Mouse (Mus musculus): ENCODE data around the gene Pou5f2. TPM values are rescaled to one million over a fixed set of nuclear protein-coding genes. Genes with fewer than 3 reads are reported as not detected.

Gene Pou5f2
- not detected in 2 replicates for polyA plus RNA-seq (2012; ENCODE audit: insufficient read depth, low replicate concordance)

DNA sequence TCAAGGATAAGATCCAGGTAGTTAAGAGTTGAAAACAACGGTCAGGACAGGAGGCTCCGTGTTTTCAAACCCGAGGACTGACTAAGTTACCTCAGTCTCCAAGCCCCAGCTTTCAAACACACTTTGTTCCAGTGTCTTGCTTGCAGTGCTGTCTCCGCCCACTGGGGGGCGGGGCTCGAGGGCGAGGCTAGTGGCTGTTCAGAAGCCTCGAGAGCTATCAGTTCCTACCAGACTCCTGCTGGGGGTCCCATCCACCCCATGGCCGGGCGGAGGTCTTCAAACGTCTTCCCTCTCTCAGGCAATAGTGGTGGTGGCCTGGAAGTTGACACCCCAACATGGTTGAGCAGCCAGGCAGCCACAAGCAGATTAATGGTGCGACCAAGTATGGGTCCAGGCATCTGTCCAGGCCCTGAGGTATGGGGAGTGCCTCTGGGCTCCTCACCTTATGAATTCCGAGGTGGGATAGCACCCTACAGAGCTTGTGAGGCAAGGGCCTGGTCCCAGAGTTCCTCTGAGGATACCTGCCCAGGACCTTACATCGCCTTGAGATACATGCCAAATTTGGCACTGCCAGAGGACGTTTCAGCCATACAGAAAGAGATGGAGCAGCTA is at the start of gene Pou5f2:
TSS of gene Pou5f2 (plus strand) at position 220 of the 612 bp plus-strand sequence.
- H3K4me3 ChIP-seq (replicated peaks), result no peak within 1 kb of the TSS
- peaks cover 21% of the 10 kb centered on the region for H3K36me3 ChIP-seq (replicated peaks; ENCODE audit: low read length)
- TF ChIP-seq GATA1 (IDR thresholded peaks at IDR 0.05; ENCODE audit: borderline replicate concordance, low read length) (no peak), FLI1 (IDR thresholded peaks at IDR 0.05; ENCODE audit: low read length) (no peak)
- no peaks in the 10 kb centered on the region for H3K9me3 ChIP-seq
- H3K27me3 ChIP-seq (replicated peaks), result no peaks in the 10 kb centered on the region
- no peaks in the 10 kb centered on the region for H3K4me1 ChIP-seq

DNA sequence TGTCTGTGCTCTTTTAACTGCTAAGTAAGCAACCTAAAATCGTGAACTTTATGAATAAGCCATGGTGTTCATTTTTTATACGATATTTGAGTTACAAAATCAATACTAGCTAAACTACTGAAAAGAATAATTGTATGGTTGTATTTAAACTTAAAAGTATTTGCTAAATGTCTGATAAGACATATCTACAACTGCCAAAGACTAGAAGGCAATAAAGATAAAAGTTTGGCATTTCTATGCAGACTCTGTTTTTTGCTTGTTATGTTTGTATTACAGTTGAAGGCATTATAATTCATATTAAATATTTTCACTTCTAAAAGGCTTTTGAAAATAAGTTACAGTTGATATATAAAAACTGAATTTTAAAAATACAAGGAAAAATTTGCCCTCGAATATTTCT is 48.5 kb upstream of the Pou5f2 start:
- H3K36me3 ChIP-seq (replicated peaks; ENCODE audit: low read length), result no peaks in the 10 kb centered on the region
- no peak for TF ChIP-seq GATA1 (IDR thresholded peaks at IDR 0.05; ENCODE audit: borderline replicate concordance, low read length)
- TF ChIP-seq FLI1 (IDR thresholded peaks at IDR 0.05; ENCODE audit: low read length), result no peak
- no peaks in the 10 kb centered on the region for H3K27me3 ChIP-seq (replicated peaks)
- no peaks in the 10 kb centered on the region for H3K9me3 ChIP-seq
- H3K4me1 ChIP-seq, result no peaks in the 10 kb centered on the region
- H3K4me3 ChIP-seq (replicated peaks), result no peak overlapping the region

DNA sequence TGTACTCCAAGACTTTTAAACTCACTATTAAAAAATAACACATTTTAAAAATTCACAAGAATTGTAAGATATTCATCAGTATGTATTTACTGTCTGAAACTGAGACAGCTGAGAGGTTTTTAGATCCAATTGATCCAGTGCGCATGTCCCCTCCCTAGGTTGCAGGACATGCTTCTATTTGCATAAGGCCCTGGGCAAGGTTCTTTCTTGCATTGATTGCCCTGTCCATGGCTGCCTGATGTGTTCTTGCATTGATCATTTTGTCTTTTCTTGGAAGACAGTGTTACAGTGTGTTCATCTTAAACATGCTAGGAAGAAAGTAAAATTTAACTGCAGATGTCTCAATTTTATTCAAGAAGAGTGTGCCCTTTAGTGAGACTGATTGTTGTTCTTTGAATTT is 47.6 kb upstream of the Pou5f2 start:
- Histone ChIP-seq H3K4me3 (replicated peaks) (no peak overlapping the region), H3K9me3 (no peaks in the 10 kb centered on the region), H3K4me1 (no peaks in the 10 kb centered on the region), H3K27me3 (replicated peaks) (no peaks in the 10 kb centered on the region), H3K36me3 (replicated peaks; ENCODE audit: low read length) (no peaks in the 10 kb centered on the region)
- no peak for TF ChIP-seq GATA1 (IDR thresholded peaks at IDR 0.05; ENCODE audit: borderline replicate concordance, low read length)

DNA sequence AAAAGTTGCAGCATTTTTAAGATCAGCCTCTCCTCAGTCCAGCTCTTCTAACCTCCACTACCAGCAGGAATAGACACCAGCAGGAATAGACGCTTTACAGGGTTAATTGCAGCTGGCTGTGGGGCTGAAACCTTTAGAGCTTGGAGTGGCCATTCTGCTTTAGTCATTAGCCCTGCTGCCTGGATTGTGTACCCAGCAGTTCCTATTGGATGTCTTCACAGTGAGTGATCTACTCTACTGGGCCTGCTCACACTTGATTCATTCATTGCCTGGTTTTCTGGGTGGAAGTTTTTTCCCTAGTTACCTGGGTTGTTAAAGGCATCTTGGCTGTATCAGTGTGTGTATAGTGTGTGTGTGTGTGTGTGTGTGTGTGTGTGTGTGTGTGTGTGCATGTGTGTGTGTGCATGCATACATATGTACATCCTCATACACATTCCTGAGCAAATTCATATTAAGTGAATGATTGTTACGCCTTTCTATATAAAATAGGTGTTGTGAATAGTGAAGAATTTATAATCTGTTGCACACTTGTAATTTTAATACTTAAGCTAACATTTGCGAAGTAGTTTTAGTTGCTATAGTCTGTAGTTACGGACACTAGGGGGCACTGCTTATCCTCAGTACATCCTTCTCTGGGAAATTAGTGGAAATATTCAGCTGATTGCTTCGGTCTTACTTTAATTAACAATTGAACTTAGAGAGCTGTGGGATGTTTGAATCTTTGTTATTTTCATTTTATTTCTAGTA is 42.4 kb upstream of the Pou5f2 start:
- H3K9me3 ChIP-seq, result no peaks in the 10 kb centered on the region
- no peaks in the 10 kb centered on the region for H3K27me3 ChIP-seq (replicated peaks)
- H3K4me3 ChIP-seq (replicated peaks), result no peak overlapping the region
- H3K4me1 ChIP-seq, result no peaks in the 10 kb centered on the region
- TF ChIP-seq GATA1 (IDR thresholded peaks at IDR 0.05; ENCODE audit: borderline replicate concordance, low read length) (no peak), FLI1 (IDR thresholded peaks at IDR 0.05; ENCODE audit: low read length) (no peak)
- no peaks in the 10 kb centered on the region for H3K36me3 ChIP-seq (replicated peaks; ENCODE audit: low read length)

DNA sequence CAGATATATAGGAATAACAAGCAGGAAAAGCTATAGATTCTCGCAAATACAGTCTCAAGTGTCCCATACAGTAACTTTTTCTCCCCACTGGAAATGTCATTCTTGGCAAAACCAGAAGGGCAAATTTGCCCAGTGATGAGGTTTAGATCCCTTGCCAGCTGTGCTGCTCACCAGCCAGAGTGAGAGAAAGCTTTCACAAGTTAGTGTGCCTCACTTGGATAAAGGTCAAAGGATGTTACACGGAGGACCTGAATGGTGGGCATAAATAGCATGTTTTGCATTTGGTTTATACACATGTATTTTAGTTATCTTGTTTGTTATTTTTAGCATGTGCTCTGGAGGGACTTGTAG is 41.9 kb upstream of the Pou5f2 start:
- H3K4me1 ChIP-seq, result no peaks in the 10 kb centered on the region
- TF ChIP-seq GATA1 (IDR thresholded peaks at IDR 0.05; ENCODE audit: borderline replicate concordance, low read length) (no peak), FLI1 (IDR thresholded peaks at IDR 0.05; ENCODE audit: low read length) (no peak)
- H3K36me3 ChIP-seq (replicated peaks; ENCODE audit: low read length), result no peaks in the 10 kb centered on the region
- H3K9me3 ChIP-seq, result no peaks in the 10 kb centered on the region
- H3K27me3 ChIP-seq (replicated peaks), result no peaks in the 10 kb centered on the region
- H3K4me3 ChIP-seq (replicated peaks), result no peak overlapping the region

DNA sequence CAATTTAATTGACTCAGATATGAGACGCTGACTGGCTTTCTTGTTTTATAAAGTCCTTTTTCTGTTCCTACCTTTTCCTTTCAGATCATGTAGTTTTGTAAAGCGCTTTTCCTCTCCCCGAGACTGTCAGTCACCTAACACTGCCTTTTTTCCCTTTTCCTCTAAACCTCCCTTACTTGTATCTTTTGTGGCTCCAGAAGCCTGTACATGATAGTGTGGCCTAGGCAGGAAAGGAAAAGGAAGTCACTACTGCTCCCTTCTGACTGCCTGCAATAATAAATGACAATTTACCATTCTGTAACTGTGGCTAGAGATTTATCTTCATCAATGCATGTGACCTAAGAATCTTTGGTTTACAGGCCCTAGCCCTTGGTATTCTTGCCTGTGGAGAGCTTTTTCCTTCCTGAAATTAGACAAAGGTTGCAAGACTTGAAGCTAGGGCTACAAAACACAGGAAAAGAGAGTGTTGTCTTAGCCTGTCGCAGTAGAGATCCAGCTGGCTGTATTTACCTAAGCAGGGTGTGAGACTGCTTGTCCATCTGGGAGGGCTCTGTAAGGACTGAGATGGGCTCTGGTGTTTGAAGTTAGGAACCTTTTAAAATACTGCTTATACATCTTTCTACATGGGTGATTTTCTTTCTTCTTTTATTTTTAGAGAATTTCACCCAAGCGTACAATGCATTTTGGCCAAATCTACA is 33.4 kb upstream of the Pou5f2 start:
- Histone ChIP-seq H3K4me3 (replicated peaks) (no peak overlapping the region), H3K36me3 (replicated peaks; ENCODE audit: low read length) (no peaks in the 10 kb centered on the region), H3K4me1 (peaks cover 14% of the 10 kb centered on the region), H3K27me3 (replicated peaks) (no peaks in the 10 kb centered on the region), H3K9me3 (no peaks in the 10 kb centered on the region)
- no peak for TF ChIP-seq GATA1 (IDR thresholded peaks at IDR 0.05; ENCODE audit: borderline replicate concordance, low read length)
- no peak for TF ChIP-seq FLI1 (IDR thresholded peaks at IDR 0.05; ENCODE audit: low read length)

DNA sequence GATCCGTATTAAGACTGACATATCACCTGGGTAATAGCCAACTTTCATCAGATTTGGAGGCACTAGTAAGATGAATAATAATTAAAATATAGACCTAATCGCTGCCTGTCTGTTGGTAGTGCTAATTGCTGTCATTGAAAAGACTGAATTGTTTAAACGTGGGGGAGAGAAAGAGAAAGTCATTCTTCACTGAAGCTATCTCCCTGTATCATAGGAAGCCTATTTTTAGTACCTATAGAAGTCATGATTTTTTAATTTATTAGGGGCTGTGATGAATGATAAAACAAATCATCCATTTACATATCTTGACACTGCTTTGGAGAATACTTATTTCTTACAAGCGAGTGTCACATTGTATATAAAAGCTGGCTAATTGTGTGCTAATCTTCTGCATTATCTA is 20.1 kb upstream of the Pou5f2 start:
- no peaks in the 10 kb centered on the region for H3K4me1 ChIP-seq
- no peaks in the 10 kb centered on the region for H3K9me3 ChIP-seq
- peaks cover 26% of the 10 kb centered on the region for H3K36me3 ChIP-seq (replicated peaks; ENCODE audit: low read length)
- TF ChIP-seq GATA1 (IDR thresholded peaks at IDR 0.05; ENCODE audit: borderline replicate concordance, low read length) (no peak), FLI1 (IDR thresholded peaks at IDR 0.05; ENCODE audit: low read length) (no peak)
- H3K27me3 ChIP-seq (replicated peaks), result no peaks in the 10 kb centered on the region
- no peak overlapping the region for H3K4me3 ChIP-seq (replicated peaks)

DNA sequence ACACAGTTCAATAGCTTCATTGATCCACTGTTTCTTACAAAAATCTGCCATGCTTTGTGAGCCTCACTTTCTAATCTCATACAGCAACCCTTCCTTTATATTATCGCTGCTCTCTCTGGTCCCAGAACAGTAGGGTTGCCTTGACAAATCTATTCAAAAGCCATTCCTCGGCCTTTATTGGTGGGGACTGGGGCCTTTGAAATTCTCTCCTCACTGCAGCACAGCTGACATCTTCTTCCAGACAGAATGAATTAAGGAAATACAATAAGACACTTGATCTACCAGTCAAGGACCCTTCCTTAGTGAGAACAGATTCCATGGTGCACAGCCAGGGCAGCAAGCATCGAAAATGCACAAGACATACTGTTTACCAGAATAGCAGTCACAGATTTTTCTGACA is 19.4 kb upstream of the Pou5f2 start:
- TF ChIP-seq FLI1 (IDR thresholded peaks at IDR 0.05; ENCODE audit: low read length) (no peak), GATA1 (IDR thresholded peaks at IDR 0.05; ENCODE audit: borderline replicate concordance, low read length) (no peak)
- Histone ChIP-seq H3K27me3 (replicated peaks) (no peaks in the 10 kb centered on the region), H3K4me1 (peaks cover 5% of the 10 kb centered on the region; the same call in 1 of the 2 replicates), H3K4me3 (replicated peaks) (no peak overlapping the region), H3K9me3 (no peaks in the 10 kb centered on the region), H3K36me3 (replicated peaks; ENCODE audit: low read length) (peaks cover 29% of the 10 kb centered on the region)

DNA sequence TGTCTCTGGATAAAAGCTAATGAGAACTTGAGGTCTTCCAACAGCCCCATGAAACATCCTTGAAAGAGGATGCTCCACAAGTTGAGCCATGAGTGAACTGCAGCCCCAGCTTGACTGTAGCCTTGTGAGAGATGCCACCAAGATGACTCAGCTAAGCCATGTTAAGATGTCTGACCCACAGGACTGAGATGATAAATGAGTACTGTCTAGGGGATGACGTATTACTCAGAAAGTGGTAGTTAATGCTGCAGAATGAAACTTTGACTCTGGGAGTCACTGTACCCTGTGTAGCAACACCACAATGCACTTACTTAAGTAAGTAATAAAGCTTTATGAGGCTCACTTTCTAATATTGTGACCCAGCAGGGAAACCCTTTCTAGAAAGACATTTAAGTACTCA is 14.5 kb upstream of the Pou5f2 start:
- Histone ChIP-seq H3K27me3 (replicated peaks) (no peaks in the 10 kb centered on the region), H3K9me3 (no peaks in the 10 kb centered on the region), H3K36me3 (replicated peaks; ENCODE audit: low read length) (peaks cover 25% of the 10 kb centered on the region), H3K4me1 (peaks cover 5% of the 10 kb centered on the region; the same call in 1 of the 2 replicates), H3K4me3 (replicated peaks) (no peak overlapping the region)
- TF ChIP-seq GATA1 (IDR thresholded peaks at IDR 0.05; ENCODE audit: borderline replicate concordance, low read length), result no peak
- TF ChIP-seq FLI1 (IDR thresholded peaks at IDR 0.05; ENCODE audit: low read length), result no peak

DNA sequence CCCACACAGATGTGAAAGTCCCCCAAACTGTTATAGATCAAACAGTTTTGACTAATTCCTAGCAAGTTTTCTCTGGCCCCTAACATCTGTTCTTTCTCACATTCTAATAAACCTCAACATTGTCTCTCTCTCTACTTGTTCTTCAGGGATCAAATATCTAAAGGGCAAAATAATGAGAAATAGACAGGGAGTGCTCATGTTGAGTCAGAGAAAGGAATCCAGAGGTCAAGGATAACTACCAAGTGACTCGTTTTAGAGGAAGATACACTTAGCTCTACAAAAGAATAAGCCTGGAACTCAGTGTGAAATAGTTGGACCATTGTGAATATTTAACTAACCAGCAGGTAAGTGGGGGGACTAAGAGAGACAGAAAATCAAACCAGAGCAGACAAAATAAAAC is 8.1 kb downstream of the Pou5f2 start:
- TF ChIP-seq GATA1 (IDR thresholded peaks at IDR 0.05; ENCODE audit: borderline replicate concordance, low read length), result no peak
- no peak for TF ChIP-seq FLI1 (IDR thresholded peaks at IDR 0.05; ENCODE audit: low read length)
- no peaks in the 10 kb centered on the region for H3K36me3 ChIP-seq (replicated peaks; ENCODE audit: low read length)
- peaks cover 6% of the 10 kb centered on the region for H3K9me3 ChIP-seq
- no peak overlapping the region for H3K4me3 ChIP-seq (replicated peaks)
- H3K4me1 ChIP-seq, result no peaks in the 10 kb centered on the region
- no peaks in the 10 kb centered on the region for H3K27me3 ChIP-seq (replicated peaks)
